Mouse (Mus musculus) left cerebral cortex, adult 9 months (tissue): Measurements from ENCODE around the gene Tmem177.
A peak's percentile ranks its signal among the peaks of the same experiment; 100 is the strongest.

Experiments used
- DNase-seq, 2 experiments: peaks; one replicate each; pipeline ENCODE4 v3.0.0; 2022; ENCODE audit warnings: low spot score in 2 of 2

The Tmem177 gene

DNA sequence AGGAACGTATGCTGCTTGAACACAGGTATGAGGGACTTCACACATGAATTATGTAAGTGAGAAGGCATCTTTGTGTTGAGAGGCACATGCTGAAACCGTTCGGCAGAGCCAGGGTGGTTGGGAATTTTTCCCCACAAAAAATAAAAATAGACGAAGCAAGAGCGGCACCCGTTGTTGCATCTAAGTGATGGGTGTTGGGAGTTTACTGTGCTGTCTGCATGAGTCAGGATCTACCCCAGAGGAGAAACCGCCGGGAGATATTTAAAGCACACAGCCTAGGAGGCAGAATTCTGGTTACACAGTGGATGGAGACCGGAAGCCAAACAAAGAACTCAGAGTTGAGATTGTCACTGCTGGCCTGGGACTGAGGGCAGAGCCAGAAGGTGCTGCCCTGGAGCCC, 21.9 kb downstream of the Tmem177 start:
- DNase-seq, result peak; percentile 50 to 73

DNA sequence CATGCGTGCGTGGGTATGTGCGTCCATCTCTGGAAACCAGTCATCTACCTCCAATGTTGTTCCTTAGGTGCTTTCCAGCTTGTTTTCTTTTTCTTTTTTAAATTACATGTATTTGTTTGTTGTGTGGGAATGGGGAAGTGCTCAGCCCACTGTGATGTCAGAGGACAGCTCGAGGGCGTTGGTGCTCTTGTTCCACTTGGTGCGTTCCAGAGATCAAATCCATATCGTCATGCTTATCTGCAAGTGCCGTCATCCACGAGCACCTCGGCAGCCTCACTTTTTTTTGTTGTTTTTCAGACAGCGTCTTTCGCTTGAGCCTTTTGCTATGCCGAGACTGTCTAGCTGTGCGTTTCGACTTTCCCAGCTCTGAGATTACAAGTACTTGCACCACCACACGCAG, 23.7 kb downstream of the Tmem177 start:
- DNase-seq, result no peak

DNA sequence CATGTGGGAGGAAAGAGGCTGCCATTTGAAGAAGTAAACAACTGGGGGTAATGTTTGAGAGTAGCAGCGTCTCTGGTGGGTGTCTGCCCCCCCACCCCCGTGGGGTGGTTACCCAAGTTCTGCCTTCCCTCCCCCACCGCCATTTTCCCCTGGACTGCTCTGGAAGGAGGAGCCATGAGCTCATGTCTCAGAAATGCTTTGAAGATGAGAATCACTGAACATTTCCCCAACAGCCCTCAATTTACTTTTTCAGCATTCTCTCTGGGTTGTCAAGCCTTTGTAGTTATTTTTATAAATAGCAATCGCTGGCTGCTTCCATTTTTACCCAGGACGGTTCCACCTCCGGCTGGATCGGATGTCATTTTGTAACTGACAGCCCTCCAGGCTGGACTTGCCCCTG, 26.7 kb downstream of the Tmem177 start:
- no peak for DNase-seq

DNA sequence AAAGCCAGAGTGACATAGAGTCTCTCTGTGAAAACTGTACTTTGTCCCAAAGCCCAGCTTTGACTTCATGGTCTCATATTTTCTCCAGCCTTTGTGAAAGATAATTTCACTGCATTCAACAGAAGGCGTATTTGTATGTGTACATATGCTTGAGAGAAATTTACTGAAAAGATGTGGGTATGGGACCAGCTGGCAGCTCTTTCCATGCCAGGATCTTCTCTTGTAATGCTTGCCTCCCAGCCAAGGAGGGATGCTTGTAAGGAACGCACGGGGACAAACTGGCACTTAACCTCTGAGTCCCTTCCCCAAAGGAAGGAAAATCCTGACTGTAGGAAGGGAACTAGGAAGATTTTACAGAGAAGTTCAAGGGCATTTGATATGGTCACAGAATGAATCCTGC, 28.7 kb downstream of the Tmem177 start:
- DNase-seq, result peak in 1 of 2 experiments; percentile 67

DNA sequence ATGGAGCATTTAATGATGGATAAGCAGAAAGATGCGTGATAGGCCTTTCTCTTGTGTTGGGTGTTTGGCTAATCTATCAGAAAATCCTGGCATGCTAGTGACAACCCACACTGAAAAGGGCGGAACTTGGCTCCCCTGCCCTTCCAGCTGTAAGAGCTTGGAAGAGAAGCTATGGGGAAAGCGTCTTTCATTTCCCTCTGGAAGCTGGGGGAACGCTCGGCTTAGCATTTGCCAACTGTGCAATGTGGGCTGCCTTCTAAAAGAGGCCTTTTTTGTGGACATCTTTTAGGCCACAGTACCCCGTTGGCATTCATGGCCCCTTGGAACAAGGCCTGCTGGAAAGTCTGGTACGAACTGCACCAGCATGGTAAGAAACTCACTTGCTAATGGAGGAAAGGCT, 34.1 kb downstream of the Tmem177 start:
- DNase-seq, result peak; percentile 49 to 62

DNA sequence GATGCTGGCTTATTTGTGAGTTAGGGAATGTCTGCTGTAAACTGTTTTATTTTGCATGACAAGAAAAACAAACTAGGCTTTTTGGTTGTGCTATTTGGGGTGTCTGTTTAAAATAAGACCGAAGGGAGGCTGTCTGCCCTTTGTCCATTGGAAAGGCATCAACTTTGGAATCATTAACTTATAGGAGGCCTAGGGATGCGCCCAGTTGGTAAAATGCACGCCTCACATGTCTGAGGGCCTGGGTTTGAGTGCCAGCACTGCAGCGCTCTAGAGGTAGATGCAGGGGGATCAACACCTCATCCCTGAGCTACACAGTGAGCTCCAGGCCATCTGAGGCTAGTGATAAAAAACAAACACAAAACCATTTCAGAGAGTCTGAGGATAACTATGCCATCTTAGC, 35.5 kb downstream of the Tmem177 start:
- no peak for DNase-seq

GRCm38 (mm10) chr1:119868395-119869161, 44.4 kb downstream of the Tmem177 start:
- DNase-seq, result no peak

GRCm38 (mm10) chr1:119867300-119867699, 45.7 kb downstream of the Tmem177 start:
- DNase-seq, result no peak

DNA sequence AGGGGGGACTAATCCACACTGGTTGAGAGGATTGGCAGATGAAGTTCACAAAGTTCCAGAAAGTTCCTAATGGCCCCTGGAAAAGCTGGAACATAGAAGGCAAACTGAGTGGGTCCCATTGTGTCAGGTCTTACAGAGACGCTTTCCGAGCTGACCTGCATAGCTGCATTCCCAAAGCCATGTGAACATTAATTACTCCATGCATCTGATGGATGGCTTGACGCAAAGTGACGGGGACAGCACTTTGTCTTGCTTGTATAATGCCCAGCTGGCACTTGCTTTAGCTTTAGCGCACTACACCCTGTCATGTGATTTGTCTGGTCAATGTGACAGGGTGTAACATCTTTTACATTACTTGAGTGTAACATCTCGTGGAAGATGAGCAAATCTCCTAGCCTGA, 47.7 kb downstream of the Tmem177 start:
- no peak for DNase-seq

- DNase-seq, result no peak
Measured at GRCm38 (mm10) chr1:119863507-119864296, 49.3 kb downstream of the Tmem177 start.

- DNase-seq, result no peak
Measured at GRCm38 (mm10) chr1:119859566-119859965, 53.4 kb downstream of the Tmem177 start.
